Mouse (Mus musculus) lung, postnatal 36 days (tissue): ENCODE data around the gene Ptbp2.

Experiments
- DNase-seq: peaks from one replicate; pipeline ENCODE4 v3.0.0; 2022; ENCODE audit warnings: mixed read lengths

Gene Ptbp2

DNA sequence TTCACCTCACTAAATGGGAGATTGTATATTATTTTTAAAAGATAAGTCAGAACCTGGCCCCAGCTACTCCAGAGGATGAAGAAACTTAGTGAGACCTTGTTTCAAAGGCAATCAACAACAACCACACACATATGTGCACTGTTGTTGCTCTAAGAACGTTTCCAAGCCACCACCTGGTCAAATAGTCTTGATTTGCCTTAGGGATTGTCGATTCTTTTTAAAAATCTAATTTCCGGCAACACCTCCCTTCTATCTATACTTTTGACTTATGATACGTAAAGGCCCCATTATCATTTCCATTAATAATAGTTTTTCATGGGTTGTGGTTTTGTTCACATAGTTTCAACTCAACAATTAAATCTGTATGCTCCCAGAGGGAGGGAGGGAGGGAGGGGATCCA is at the start of gene Ptbp2:
Gene Ptbp2 (minus strand): TSS at position 101 of the 400 bp plus-strand sequence.
- no peak for DNase-seq

DNA sequence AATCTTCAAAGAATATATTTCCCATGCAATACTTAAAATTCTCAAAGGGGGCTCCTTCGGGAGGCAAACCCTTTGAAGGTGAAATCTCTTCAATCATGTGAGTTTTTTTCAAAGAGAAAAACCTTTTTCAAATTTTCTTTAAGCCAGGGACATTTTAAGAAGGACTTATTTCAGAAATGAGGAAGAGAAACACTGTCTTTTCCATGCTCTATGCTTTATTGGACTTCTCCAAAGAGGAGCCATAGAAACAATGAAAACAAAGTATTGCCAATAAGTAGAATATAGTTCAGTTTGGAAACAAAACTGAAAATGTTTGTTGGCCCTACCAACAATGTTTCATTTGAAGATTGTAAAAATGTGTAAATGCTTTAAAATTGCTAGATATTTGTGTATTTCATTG is 30.4 kb upstream of the Ptbp2 start:
- no peak for DNase-seq

- DNase-seq = no peak
These were observed 21.9 kb upstream of the Ptbp2 start for GRCm38 (mm10) chr3:119806123-119806522.

DNA sequence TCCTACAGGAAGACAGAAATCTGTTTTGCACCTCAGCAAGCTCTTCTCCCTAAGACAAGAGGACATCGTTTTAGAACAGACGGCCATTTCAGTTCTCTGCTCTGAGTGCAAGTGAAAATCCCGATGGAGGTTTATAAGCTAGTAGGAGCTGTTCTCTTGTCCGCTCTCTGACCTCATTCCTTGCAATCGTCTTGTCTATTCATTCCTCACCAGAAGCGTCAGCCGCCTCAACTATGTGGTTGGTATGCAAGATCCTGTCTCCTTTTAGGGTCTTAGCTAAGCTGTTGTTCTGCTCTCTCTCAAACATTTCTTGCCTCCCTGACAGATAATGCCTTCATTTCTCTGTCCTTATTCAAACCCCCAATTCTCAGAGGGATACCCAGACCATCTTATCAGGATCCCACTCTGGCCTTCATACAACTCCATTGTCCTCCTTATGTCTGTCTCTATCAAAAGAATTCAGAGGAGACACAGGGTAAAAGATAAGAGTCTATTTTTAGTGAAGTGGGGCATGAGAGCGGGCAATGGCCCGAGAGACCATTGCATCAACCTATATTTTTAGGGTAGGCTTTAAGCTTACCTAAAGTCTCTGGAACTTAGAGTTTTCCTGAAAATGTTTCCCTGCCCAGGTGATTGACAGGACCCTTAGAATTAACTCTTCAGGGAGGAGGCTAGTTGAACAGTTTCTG is 10.6 kb upstream of the Ptbp2 start:
- DNase-seq = no peak

- peak; percentile 90 for DNase-seq
These were observed 1.1 kb downstream of the Ptbp2 start for GRCm38 (mm10) chr3:119782946-119783701.

DNA sequence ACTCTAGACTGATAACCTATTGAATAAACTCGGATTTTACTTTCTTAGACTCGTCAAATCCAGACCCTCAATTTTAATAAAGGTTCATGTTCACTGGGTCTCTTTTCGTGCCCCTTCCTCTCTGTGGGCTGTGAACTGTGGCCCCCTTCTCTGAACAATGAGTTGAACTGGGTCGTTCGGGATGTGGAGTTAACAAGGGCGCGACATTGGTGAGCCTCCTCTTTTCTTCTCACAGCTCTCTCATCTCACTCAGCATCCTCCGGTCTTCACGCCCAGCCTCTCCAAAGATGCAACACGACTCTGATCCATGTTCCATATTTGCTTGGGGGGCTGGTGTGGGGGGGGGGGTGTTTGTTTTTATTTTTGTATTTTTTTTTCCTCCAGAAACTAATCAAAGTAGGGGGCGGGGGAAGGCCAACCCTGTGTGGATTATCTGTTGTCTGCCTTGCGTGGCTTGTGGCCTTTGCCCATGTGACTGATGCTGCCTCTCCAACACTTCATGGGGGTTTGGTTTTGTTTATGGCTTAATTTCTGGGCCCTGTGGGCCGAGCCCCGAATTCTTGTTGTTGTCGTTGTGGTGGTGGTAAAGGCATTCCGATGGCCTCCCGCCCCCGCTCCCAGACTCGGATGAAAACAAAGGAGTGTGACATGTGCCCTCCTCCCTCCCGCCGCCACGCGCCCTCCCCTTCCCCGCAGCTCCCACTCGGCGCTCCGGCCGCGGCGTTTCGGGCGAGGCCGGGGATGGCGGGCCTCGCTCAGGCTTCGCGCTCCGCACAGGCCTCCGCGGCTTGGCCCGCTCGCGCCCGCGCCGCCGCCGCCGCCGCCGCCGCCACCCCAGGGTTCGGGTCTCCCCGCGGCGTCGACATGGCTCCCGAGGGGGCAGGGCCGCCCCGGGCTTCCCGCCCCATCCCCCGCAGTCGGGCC is 2.0 kb downstream of the Ptbp2 start:
- peak; percentile 56 for DNase-seq

DNA sequence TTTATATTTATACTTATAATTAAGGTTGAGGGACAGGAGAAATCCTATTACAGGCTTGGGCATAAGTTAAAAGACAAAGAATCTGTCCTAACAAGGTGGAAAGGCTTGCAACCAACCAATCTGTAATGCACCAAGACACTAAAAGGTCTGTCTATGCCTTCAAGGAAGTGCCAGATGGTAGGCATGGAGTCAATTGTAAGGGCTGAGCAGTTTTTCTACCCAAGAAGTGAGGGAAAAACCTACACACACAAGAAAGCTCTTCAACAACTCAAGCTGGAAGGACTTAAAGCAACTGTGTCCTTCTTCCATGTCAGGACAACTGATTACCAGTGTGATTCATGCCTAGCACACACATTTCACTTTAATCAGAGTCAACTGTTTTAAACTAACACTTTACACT is 3.4 kb downstream of the Ptbp2 start:
- DNase-seq = no peak

DNA sequence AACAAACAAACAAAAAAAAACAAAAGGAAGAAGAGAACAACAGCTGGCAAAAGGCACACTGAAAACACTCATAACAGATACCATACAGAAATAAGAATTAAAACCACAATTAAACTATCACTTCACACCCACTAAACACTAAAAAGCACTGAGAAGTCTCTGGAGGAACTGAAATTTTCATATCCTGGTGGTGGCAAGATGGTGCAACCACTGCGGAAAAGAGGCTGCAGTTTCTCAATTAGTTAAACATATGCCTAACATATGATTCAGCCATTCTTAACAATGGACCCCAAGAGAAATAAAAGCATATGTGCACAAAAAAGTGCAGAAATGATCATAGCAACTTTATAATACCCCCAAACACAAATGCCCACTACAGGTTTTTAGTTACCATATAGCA is 5.0 kb downstream of the Ptbp2 start:
- peak; percentile 33 for DNase-seq

DNA sequence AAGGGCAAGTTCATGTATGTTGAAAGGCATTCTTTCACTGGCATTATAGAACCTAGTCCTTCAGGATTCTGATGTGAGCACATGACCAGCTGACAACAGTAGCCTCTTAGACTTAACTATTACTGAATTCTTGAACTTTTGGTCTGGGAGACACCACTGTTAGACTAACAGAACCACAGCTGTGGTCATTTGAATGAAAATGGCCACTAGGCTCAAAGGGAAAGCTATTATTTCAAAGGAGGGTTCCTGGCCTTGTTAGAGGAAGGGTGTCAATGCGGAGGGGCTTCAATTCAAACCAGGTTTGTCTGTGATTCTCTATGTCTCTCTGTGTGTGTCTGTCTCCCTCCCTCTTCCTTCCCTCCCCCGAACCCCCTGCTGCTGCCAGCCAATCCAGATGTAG is 5.8 kb downstream of the Ptbp2 start:
- no peak for DNase-seq

GRCm38 (mm10) chr3:119776129-119776528 is 8.1 kb downstream of the Ptbp2 start:
- no peak for DNase-seq

GRCm38 (mm10) chr3:119772789-119773188 is 11.5 kb downstream of the Ptbp2 start:
- no peak for DNase-seq

- no peak for DNase-seq
These were observed 20.5 kb downstream of the Ptbp2 start for GRCm38 (mm10) chr3:119763772-119764171.

DNA sequence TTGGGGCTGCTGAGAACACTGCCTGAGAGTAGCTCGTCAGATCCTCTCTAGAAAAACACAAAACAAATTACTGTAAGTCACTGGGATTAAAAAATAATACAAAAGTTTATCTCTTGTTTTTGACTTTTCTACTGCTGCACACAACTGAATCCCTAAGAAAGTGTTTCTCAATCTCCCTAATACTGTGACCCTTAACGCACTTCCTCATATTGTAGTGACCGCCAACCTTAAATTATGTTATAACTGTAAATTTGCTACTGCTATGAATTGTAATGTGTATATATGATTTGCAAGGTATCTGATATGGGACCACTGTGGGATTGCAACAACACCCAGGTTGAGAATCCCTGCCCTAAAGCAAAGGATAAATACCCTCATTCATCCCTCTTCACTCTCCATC is 22.5 kb downstream of the Ptbp2 start:
- no peak for DNase-seq

GRCm38 (mm10) chr3:119753791-119754190 is 30.5 kb downstream of the Ptbp2 start:
- no peak for DNase-seq

GRCm38 (mm10) chr3:119749551-119750249 is 34.6 kb downstream of the Ptbp2 start:
- no peak for DNase-seq

GRCm38 (mm10) chr3:119749140-119749539 is 35.1 kb downstream of the Ptbp2 start:
- DNase-seq = no peak

- no peak for DNase-seq
These were observed 37.6 kb downstream of the Ptbp2 start for GRCm38 (mm10) chr3:119746656-119747055.

DNA sequence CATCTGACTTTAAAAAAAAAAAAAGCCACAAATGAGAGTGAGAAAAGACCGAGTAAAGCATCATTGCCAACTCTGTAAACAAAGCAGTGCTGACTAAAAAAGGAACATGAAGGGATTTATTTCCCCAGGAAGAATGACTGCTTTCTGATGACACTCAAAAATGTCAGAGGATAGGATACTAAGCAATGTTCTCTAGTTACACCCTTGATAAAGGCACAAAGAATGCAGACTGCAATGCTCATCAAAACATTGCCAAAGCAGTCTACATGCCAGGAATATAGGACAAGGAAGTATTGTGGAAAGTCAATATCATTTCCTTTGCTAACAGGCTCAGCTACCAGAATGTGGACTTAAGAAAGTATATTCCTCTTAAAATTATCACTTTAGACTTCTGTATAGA is 38.5 kb downstream of the Ptbp2 start:
- no peak for DNase-seq

GRCm38 (mm10) chr3:119729863-119730262 is 54.4 kb downstream of the Ptbp2 start:
- no peak for DNase-seq

- DNase-seq = no peak
These were observed 72.2 kb downstream of the Ptbp2 start for GRCm38 (mm10) chr3:119712066-119712465.

DNA sequence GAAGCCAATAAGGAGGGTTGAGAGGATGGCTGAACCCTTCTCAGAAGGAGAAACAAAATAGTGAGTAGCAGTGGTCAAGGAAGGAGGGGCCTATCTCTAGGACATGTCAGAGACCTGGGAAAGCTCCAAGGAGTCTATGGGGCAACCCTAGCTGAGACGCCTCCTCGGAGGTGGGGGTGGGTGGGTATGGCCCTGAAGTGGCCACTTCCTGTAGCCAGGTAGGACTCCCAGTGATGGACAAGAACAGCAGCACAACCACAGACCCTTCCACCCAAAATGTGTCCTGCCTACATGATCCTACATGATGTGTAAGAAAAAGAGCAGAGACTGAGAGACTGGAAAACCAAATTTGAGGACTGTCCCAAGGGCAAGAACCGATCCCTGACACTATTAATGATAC is 72.8 kb downstream of the Ptbp2 start:
- DNase-seq = no peak

DNA sequence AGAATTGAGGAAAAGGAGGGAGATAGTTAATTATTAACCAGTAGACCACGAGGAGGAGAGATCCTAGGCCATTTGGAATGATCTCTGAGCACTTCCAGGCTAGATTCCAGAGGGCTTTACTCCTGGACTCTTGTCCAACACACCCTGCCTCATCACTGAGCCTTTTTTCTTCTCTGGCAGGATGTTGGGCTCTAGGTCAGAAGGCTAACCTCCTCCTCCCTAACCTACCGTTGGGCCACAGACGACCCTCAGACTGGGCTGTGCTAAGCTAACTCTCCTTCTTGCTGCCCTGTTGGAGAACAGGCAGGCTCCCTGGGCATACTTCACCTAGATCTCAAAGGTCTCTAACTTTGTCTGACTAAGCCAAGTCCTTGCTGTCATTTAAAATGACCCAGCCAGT is 82.8 kb downstream of the Ptbp2 start:
- DNase-seq = no peak

- DNase-seq = no peak
These were observed 99.5 kb downstream of the Ptbp2 start for GRCm38 (mm10) chr3:119684741-119685140.
